Mouse (Mus musculus) cortical plate, adult 2 months (tissue): ENCODE data around the gene Dab2ip. TPM values are rescaled to one million over a fixed set of nuclear protein-coding genes. Genes with fewer than 3 reads are reported as not detected.

Source experiments
- H3K27ac ChIP-seq: fragments of 200-500 bp; 2 replicates; pipeline ENCODE4 v1.5.1; 2012; ENCODE audit warnings: low read length, control low read depth, inconsistent platforms; ENCODE audit not compliant: insufficient read depth
- H3K4me1 ChIP-seq: fragments of 200-500 bp; 2 replicates; pipeline ENCODE4 v1.6.1; 2011; ENCODE audit warnings: low read length; ENCODE audit not compliant: control insufficient read depth, insufficient read depth
- H3K4me3 ChIP-seq: fragments of 200-500 bp; 2 replicates; pipeline ENCODE4 v1.5.1; 2011; ENCODE audit warnings: mild to moderate bottlenecking, low read length, control low read depth; ENCODE audit not compliant: insufficient read depth
- CTCF ChIP-seq: fragments of 200-500 bp; IDR thresholded peaks from 2 replicates; pipeline ENCODE4 v1.5.1; 2011; ENCODE audit warnings: mild to moderate bottlenecking, control low read depth, low read length; ENCODE audit not compliant: insufficient read depth; ENCODE audit errors: extremely low read depth
- POLR2A ChIP-seq: fragments of 200-500 bp; IDR thresholded peaks from 2 replicates; pipeline ENCODE4 v1.6.1; 2011; ENCODE audit warnings: mild to moderate bottlenecking, low read length, control low read depth; ENCODE audit not compliant: insufficient read depth; ENCODE audit errors: extremely low read depth
- polyA plus RNA-seq: library from polyadenylated mRNA; depleted of rRNA; stranded (reverse); fragments of >200 nt; gene quantifications from 2 replicates; pipeline ENCODE4 v1.2.3, GENCODE M21; 2012

Dab2ip gene
- polyA plus RNA-seq, 1 experiment: 114 TPM

DNA sequence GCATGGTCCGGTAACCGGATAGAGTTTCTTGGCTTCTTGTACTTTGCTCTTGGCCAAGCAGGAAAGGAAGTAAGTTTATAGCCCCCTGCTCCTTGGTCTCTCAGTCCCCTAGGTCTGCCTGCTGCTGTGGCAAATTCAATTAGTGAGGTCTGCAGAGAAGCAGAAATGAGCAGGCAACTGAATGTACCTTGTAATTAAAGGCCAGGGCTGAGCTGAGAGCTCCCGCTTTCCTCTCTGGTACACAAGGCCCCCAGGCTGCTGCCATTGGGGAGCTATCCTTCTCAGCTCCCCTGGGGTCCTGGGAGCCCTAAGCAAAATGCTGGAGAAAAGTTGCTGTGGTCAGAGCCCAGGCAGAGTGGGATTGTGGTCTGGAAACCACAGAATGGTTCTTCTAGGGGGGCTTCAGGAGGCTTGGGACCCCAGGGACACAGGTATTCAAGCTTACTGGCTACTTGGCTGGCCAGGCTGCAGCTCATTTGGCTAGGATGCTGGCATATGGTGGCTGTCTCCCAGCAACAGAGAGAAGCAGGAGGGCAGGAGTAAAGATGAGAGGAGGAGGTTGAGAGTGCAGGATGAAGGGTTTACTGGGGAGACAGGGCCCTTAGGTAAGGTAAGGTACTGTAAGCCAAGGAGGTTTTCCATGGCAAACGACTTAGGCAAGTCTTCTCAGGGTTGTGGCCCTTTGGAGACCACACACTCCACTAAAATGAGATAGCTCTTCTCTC is 922 bp downstream of the Dab2ip start:
- Histone ChIP-seq H3K4me1 (peaks cover 7% of the 10 kb centered on the region), H3K4me3 (peak overlapping the region; percentile 68), H3K27ac (peak overlapping the region; percentile 72; the same call in 1 of the 2 replicates)
- no peak for TF ChIP-seq CTCF
- TF ChIP-seq POLR2A: no peak

DNA sequence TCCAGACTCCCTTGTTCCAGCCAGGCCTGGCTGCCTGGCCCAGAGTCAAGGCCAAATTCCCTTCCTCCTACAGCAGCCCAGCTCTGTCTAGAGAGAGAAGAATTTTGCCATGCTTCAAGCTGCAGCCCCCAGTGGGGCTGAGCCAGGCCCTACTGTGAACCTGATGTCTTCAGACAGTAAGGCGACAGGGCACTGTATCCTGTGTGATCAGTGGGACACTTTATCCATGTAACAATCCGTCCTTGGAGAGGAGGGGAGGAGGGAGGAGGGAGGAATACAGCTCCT is 1.4 kb downstream of the Dab2ip start:
- H3K27ac ChIP-seq: no peak overlapping the region
- TF ChIP-seq CTCF (no peak), POLR2A (no peak)
- peak overlapping the region; percentile 68 for H3K4me3 ChIP-seq
- peaks cover 7% of the 10 kb centered on the region for H3K4me1 ChIP-seq

DNA sequence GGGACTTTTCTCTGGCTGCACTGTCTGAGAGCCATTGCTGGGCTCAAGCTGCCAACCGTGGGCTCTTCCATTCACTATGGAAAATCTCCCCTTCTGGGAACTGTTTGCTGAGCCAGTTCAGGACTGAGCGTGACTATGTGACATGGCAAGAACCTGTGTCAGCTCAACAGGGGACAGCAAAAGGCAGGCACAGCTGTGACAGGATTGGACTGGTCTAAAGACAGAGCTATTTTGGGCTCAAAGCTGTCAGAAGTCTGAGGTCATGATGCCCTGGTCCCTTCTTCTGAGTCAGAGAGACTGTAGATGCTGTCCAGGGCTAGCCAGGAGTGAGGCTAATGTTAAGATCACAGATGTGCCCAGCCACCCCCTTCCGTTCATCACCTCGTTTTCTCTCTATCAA is 5.7 kb downstream of the Dab2ip start:
- Histone ChIP-seq H3K4me3 (no peak overlapping the region), H3K4me1 (no peaks in the 10 kb centered on the region; the same call in 1 of the 2 replicates), H3K27ac (no peak overlapping the region)
- TF ChIP-seq POLR2A: no peak

DNA sequence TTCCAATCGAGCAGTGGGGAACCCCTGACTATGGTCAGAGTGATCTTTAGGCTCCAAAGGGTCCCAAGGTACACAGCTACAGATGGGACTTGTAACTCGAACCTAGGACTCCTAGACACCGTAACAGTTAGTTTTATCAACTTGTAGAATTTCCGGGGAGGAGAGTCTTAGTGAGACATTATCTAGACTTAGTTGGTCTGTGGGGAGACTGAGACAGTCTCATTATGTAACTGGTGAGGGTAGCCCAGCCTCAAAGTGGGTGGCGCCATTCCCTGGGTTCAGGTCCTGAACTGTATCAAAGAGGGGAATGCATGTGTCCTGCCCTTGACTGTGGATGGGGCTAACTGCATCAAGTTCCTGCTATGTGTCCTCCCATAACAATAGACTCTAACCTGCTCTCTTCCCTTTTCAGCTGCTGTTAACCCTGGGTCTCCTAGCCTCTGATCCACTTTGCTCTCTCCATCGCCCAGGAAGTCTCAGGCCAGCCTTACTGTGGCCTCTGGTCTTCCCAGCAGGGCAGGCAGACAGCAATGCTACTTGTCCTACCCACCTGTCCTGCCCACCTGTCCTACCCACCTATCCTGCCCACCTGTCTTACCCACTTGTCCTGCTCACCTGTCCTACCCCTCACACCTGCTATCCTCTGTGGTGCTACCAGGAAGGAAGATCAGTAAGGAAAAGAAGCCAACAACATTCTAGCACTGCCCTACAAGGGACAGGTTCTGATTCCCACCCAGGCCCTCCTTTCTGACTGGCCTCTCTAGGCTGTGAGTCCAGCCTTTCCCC is 7.2 kb downstream of the Dab2ip start:
- no peak for TF ChIP-seq POLR2A
- TF ChIP-seq CTCF: no peak
- Histone ChIP-seq H3K4me3 (no peak overlapping the region), H3K4me1 (no peaks in the 10 kb centered on the region; the same call in 1 of the 2 replicates), H3K27ac (no peak overlapping the region)

DNA sequence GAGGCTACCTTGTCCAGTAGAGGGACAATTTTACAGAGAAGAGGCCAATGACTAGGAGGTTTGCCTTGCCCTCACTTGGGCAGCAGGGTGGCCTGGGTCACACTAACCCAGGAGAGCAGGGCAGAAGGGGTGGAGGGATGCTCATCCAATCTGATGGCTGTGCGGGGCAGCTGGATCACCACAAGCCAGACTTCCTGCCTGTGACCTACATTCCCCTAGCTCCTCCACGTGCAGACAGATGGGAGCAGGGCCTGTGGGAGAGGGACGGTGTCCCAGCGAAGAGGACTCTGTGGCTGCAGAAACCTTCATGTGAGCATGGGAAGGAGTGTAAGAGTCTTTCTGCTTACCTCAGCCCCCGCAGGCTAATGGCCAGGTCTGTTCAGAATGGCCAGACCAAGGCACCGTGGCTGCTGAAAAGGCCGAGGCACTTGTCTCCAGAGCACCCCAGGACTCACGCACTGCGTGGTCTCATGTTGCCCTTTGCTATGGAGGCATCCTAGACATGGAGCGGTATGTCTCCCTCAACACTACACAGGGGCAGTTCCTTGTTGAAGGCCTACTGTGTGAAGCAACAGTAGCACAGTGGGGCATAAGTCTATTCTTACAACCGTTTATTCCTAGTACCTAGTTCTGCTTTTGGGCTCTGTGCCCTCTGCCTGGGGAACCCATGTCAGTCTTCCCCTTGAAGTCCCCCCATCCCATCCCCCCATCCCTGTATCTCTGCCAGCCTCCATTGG is 9.1 kb downstream of the Dab2ip start:
- 0 out of 2 replicates have a peak, but pooled peaks cover 1% of the 10 kb centered on the region for H3K4me1 ChIP-seq
- no peak overlapping the region for H3K4me3 ChIP-seq
- no peak for TF ChIP-seq POLR2A
- TF ChIP-seq CTCF: no peak
- no peak overlapping the region for H3K27ac ChIP-seq

DNA sequence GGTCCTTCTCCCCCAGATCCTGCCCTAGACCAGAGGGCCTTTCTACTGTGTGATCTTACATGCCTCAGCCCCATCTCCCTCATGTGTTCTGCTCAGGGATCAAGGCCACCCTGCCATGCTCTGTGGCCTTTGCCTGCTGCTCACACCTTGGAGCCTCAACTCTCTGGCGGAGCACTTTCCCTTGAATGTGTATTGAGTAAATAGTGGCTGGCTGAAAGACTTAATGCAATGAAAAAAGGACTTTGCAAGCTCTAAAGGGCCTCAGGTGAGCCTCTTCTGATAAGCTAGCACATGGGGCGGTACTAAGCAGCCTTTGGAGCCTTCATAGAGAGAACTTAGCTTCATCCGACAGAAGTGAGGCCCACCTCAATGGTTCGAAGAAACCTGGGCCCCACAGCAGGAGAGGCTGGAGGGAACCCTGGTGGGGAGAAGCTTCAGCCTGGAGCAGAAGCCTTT is 9.7 kb downstream of the Dab2ip start:
- Histone ChIP-seq H3K27ac (no peak overlapping the region), H3K4me1 (0 out of 2 replicates have a peak, but pooled peaks cover 1% of the 10 kb centered on the region), H3K4me3 (no peak overlapping the region)
- no peak for TF ChIP-seq POLR2A
- no peak for TF ChIP-seq CTCF

DNA sequence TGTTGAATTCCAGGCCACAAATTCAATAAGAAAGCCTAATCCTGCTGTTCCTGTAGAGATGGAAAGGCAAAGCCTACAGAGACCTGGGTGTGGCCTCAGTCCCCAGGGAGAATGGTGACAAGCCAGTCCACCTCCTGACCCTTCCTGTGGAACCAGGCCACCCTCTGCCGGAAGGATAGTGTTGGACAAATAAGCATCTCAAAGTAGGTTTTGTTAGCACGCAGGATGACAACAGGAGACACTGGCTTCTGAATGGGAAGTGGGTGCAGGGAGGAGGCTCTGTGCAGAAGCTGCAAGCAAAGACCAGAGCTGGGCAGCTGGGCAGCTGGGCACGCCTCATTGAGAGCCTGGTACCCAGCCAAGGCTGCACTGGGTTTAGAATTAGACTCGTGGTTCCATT is 12.7 kb downstream of the Dab2ip start:
- no peak overlapping the region for H3K4me3 ChIP-seq
- TF ChIP-seq CTCF (no peak), POLR2A (no peak)
- H3K27ac ChIP-seq: no peak overlapping the region
- H3K4me1 ChIP-seq: 0 out of 2 replicates have a peak, but pooled peaks cover 1% of the 10 kb centered on the region

DNA sequence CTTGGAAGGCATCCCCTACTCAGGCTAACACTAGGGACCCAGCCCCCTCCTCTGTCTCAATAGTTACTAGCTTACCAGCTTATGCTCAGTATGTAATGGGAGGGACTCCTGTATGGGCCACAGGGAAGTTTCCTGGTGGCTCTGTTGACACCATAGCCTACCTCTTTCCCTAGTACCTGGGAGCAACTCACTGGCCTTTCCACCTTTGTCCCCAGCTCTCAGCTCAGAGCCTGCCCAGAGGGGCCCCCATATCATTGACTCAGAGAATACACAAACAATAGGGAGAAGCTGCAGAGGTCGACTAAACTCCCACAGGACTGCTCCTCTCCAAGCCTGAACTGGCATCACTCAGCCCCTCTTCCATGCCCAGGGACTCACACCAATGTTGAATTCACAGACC is 16.6 kb downstream of the Dab2ip start:
- Histone ChIP-seq H3K4me3 (no peak overlapping the region), H3K27ac (no peak overlapping the region), H3K4me1 (0 out of 2 replicates have a peak, but pooled peaks cover 1% of the 10 kb centered on the region)
- TF ChIP-seq POLR2A: no peak
- TF ChIP-seq CTCF: no peak

DNA sequence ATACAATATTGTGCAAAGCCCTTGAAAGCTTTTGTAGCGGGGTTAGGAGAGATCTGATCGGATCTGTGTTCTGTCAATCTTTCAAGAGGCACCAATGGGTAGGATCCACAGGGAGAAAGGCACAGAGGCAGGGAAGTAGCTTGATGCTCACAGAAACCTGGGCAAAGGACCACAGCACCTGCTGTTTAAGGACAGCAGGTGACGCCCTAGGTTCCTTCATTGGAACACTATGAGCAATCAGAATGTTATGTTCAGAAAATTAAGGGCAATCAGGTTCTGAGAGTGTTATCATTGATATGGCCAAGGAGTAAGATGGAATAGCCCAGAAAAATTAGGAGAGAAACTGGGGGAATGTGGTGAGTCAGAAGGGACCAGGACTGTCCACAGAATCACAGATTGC is 18.6 kb downstream of the Dab2ip start:
- TF ChIP-seq CTCF (no peak), POLR2A (no peak)

More for the DNA sequence above, 18.6 kb downstream of the Dab2ip start:
- H3K27ac ChIP-seq: no peak overlapping the region
- no peaks in the 10 kb centered on the region for H3K4me1 ChIP-seq
- no peak overlapping the region for H3K4me3 ChIP-seq
